Mouse (Mus musculus) gastrocnemius, postnatal 25 days (tissue): ENCODE results near the gene Gm20388. TPM values are rescaled to one million over a fixed set of nuclear protein-coding genes. Genes with fewer than 3 reads are reported as not detected.

Source experiments
- DNase-seq: peaks from one replicate; pipeline ENCODE4 v3.0.0; 2022
- total RNA-seq, 2 experiments: library from RNA; stranded (reverse); gene quantifications; 1 replicate in 1 of 2; 2 replicates in 1 of 2; pipeline ENCODE4 v1.2.3; 2021

Gene Gm20388
- total RNA-seq, 2 experiments from 2014 or later, result 6.7 TPM; not detected in 1

GRCm38 (mm10) chr8:121804829-121805228 lies 1894.2 kb downstream of the Gm20388 start:
- no peak for DNase-seq

GRCm38 (mm10) chr8:121806126-121806525 lies 1895.5 kb downstream of the Gm20388 start:
- no peak for DNase-seq

GRCm38 (mm10) chr8:121808032-121808431 lies 1897.4 kb downstream of the Gm20388 start:
- DNase-seq, result no peak

- no peak for DNase-seq
Measured at GRCm38 (mm10) chr8:121809524-121810155, 1899.0 kb downstream of the Gm20388 start.

GRCm38 (mm10) chr8:121811502-121811901 lies 1900.9 kb downstream of the Gm20388 start:
- DNase-seq, result no peak

GRCm38 (mm10) chr8:121811931-121812570 lies 1901.4 kb downstream of the Gm20388 start:
- no peak for DNase-seq

GRCm38 (mm10) chr8:121818226-121818625 lies 1907.6 kb downstream of the Gm20388 start:
- no peak for DNase-seq

GRCm38 (mm10) chr8:121820840-121821239 lies 1910.2 kb downstream of the Gm20388 start:
- no peak for DNase-seq

- no peak for DNase-seq
Measured at GRCm38 (mm10) chr8:121821320-121821719, 1910.7 kb downstream of the Gm20388 start.

- no peak for DNase-seq
Measured at GRCm38 (mm10) chr8:121821770-121822169, 1911.1 kb downstream of the Gm20388 start.

- DNase-seq, result no peak
Measured at GRCm38 (mm10) chr8:121827726-121828125, 1917.1 kb downstream of the Gm20388 start.

- no peak for DNase-seq
Measured at GRCm38 (mm10) chr8:121828376-121829023, 1917.9 kb downstream of the Gm20388 start.

GRCm38 (mm10) chr8:121829048-121829776 lies 1918.6 kb downstream of the Gm20388 start, which contains the start of gene Klhdc4:
Klhdc4 (minus strand) TSS chr8:121829569.
- peak; percentile 79 for DNase-seq

GRCm38 (mm10) chr8:121829777-121830362 lies 1919.2 kb downstream of the Gm20388 start:
- no peak for DNase-seq

GRCm38 (mm10) chr8:121832061-121832460 lies 1921.4 kb downstream of the Gm20388 start:
- no peak for DNase-seq

- no peak for DNase-seq
Measured at GRCm38 (mm10) chr8:121832503-121832902, 1921.9 kb downstream of the Gm20388 start.

GRCm38 (mm10) chr8:121841242-121841641 lies 1930.6 kb downstream of the Gm20388 start:
- DNase-seq, result no peak

GRCm38 (mm10) chr8:121842064-121842955 lies 1931.7 kb downstream of the Gm20388 start:
- no peak for DNase-seq

- DNase-seq, result no peak
Measured at GRCm38 (mm10) chr8:121843184-121843733, 1932.6 kb downstream of the Gm20388 start.

GRCm38 (mm10) chr8:121844765-121845164 lies 1934.1 kb downstream of the Gm20388 start:
- DNase-seq, result no peak

GRCm38 (mm10) chr8:121846815-121847214 lies 1936.2 kb downstream of the Gm20388 start:
- no peak for DNase-seq
